In genomic region chr5:147896501-147896900, GRCm38 (mm10) we compare ENCODE assay signal across 5 mouse cellular contexts. TPM values are rescaled to one million over a fixed set of nuclear protein-coding genes. Genes with fewer than 3 reads are reported as not detected.
DNase-seq lines count a peak whose midpoint lies in the region; ATAC-seq and TF ChIP-seq lines count a peak whose summit lies in the region.
"Not testable (repeated sequence)": the region's sequence is repeated elsewhere in the genome, so short reads cannot be mapped to it uniquely, and the experiment has no call there.

No protein-coding gene starts in this region.

- in situ Hi-C loops in CH12.LX (cut with MboI; ENCODE audit: low pct_ligation_motif_present, low pct_unique_long_range_greater_than_20kb, low sequenced_read_pairs); Patski (cut with MboI; ENCODE audit: low pct_unique_long_range_greater_than_20kb): not testable (repeated sequence)

- H3K27ac ChIP-seq in CH12.LX (ENCODE audit: insufficient read depth, low read depth), result not testable (repeated sequence)

- peaks cover 15 to 57% of the 10 kb centered on the region in 2 experiments for H3K4me1 ChIP-seq in CH12.LX (ENCODE audit: control insufficient read depth in 1 of 2, insufficient read depth in 2 of 2)

- H3K27me3 ChIP-seq in CH12.LX (replicated peaks); Patski: not testable (repeated sequence)

- TF ChIP-seq CTCF in CH12.LX (conservative IDR thresholded peaks at IDR 0.05 in 1 of 2, IDR thresholded peaks at IDR 0.05 in 1 of 2; ENCODE audit: low read depth in 2 of 2, low read length in 2 of 2), result not testable (repeated sequence)
- TF ChIP-seq CTCF in Patski (IDR thresholded peaks at IDR 0.05), result peak; percentile 33

- CTCF ChIA-PET in Patski (lab: Charles Lee), result interaction anchor here (1.2 kb wide), 1 partner anchor 19 kb away, joined by 3 read pairs; no protein-coding TSS in a partner anchor

- H3K36me3 ChIP-seq in CH12.LX (replicated peaks in 1 of 2; ENCODE audit: control insufficient read depth in 1 of 2, insufficient read depth in 1 of 2, low read length in 1 of 2), result not testable (repeated sequence)

- TF ChIP-seq POLR2A in CH12.LX (IDR thresholded peaks at IDR 0.05; ENCODE audit: low read depth, low read length), result not testable (repeated sequence)

- not testable (repeated sequence) for H3K9ac ChIP-seq in CH12.LX (ENCODE audit: insufficient read depth, low read depth)

- dilution Hi-C loops in CH12.LX (cut with MboI; ENCODE audit: extremely low pct_ligation_motif_present, extremely low pct_unique_long_range_greater_than_20kb, low sequenced_read_pairs), result not testable (repeated sequence)

- peak; percentile 12 for DNase-seq in A20 (ENCODE audit: low read depth, low spot score)
- DNase-seq in CH12.LX (ENCODE audit: extremely low read depth), result peak; percentile 62
- not testable (repeated sequence) for DNase-seq in Patski (ENCODE audit: low read depth, low spot score)
- peak; percentile 88 for DNase-seq in heart, adult 11 months
- DNase-seq in naive thymus-derived CD4-positive, alpha-beta T cell, adult 2 months (ENCODE audit: low read depth), result peak; percentile 28

- not testable (repeated sequence) for H3K9me3 ChIP-seq in CH12.LX (replicated peaks; ENCODE audit: low read length)

- not testable (repeated sequence) for ATAC-seq in Patski

- not testable (repeated sequence) for H3K4me3 ChIP-seq in CH12.LX (replicated peaks in 1 of 3; ENCODE audit: low read depth in 2 of 3, low read length in 2 of 3, poor library complexity in 1 of 3)

- TF ChIP-seq EP300 in CH12.LX (IDR thresholded peaks at IDR 0.05; ENCODE audit: low read length), result not testable (repeated sequence)

- POLR2A ChIA-PET in Patski (lab: Charles Lee), result not testable (repeated sequence)

- not testable (repeated sequence) for TF ChIP-seq RAD21 in CH12.LX (IDR thresholded peaks at IDR 0.05; ENCODE audit: low read depth, low read length)

- not testable (repeated sequence) for H3K4me2 ChIP-seq in CH12.LX (ENCODE audit: insufficient read depth, low read depth, poor library complexity, severe bottlenecking)

- not testable (repeated sequence) for H3K79me2 ChIP-seq in CH12.LX (replicated peaks; ENCODE audit: control insufficient read depth, extremely low read depth, insufficient read depth, poor library complexity, severe bottlenecking)

TF ChIP-seq in CH12.LX, 34 proteins besides CTCF, POLR2A, EP300 and RAD21:
- TF ChIP-seq MAFK (IDR thresholded peaks at IDR 0.05; ENCODE audit: insufficient replicate concordance, low read length), result peak; percentile 67; the same call in 1 of the 2 replicates

RNA-seq across cellular contexts. Expression of gene Slc46a3, which starts 1.9 kb away (rescaled TPM):
- total RNA-seq in CH12.LX (2012; rRNA removed), result 5.1 and 6.6 TPM in 2 replicates
- 3.5 and 4.8 TPM in 2 replicates for total RNA-seq in CH12.LX (2014; rRNA removed)
- polyA plus RNA-seq in CH12.LX (2012; ENCODE audit: insufficient read length, low read depth), result 4.4 and 6.5 TPM in 2 replicates
- 4.6 TPM for polyA plus RNA-seq in Patski (2021)

RNA-seq across cellular contexts. Expression of gene Pomp, which starts 36.2 kb away (rescaled TPM):
- total RNA-seq in CH12.LX (2012; rRNA removed) (164 and 227 TPM in 2 replicates), CH12.LX (2014; rRNA removed) (615 and 618 TPM in 2 replicates)
- polyA plus RNA-seq in CH12.LX (2012; ENCODE audit: insufficient read length, low read depth) (238 and 303 TPM in 2 replicates), Patski (2021) (392 TPM)
